18 mouse cellular contexts compared by ENCODE assay signal in genomic region chr5:30519494-30519893, GRCm38 (mm10). TPM values are rescaled to one million over a fixed set of nuclear protein-coding genes. Genes with fewer than 3 reads are reported as not detected.
DNase-seq lines count a peak whose midpoint lies in the region; ATAC-seq lines count a peak whose summit lies in the region.
"Had no signal": no experiment of that assay in that cellular context is flagged by ENCODE, and none has a peak within 500 bp of the region (broad histone marks: within the 10 kb centered on the region; RNA-seq: fewer than 3 reads in every experiment).

No protein-coding gene starts in this region.

- H3K4me3 ChIP-seq in embryonic facial prominence, embryonic 13.5 days: no peak overlapping the region
- no peak overlapping the region for H3K4me3 ChIP-seq in embryonic facial prominence, embryonic 10.5 days
- H3K4me3 ChIP-seq: forebrain, embryonic 10.5 days; myocyte had no signal

- H3K4me1 ChIP-seq in embryonic facial prominence, embryonic 13.5 days: peaks cover 21% of the 10 kb centered on the region
- H3K4me1 ChIP-seq in embryonic facial prominence, embryonic 10.5 days: peaks cover 15% of the 10 kb centered on the region; the same call in 1 of the 2 replicates

- no peak for ATAC-seq in embryonic facial prominence, embryonic 13.5 days (ENCODE audit: insufficient number of reproducible peaks, insufficient read depth, low FRiP score, low TSS enrichment, low read depth)

- H3K9ac ChIP-seq in embryonic facial prominence, embryonic 13.5 days: no peak overlapping the region

- intact Hi-C loops in left cerebral cortex, postnatal 4 days (cut with DNase I): loop anchor here (5.0 kb wide), 1 partner anchor 123 kb away; no protein-coding TSS in a partner anchor
- intact Hi-C loops in left cerebral cortex, postnatal 25 days (cut with DNase I): loop anchor here (5.0 kb wide), 1 partner anchor 68 kb away; the partner anchor contains the start of gene Kcnk3

- H3K27me3 ChIP-seq in embryonic facial prominence, embryonic 13.5 days: no peaks in the 10 kb centered on the region
- H3K27me3 ChIP-seq in embryonic facial prominence, embryonic 10.5 days (replicated peaks; ENCODE audit: low read depth, poor library complexity, severe bottlenecking): 0 out of 2 replicates have a peak, but pooled peaks cover 4% of the 10 kb centered on the region

- peak overlapping the region; percentile 17; the same call in 1 of the 2 replicates for H3K27ac ChIP-seq in embryonic facial prominence, embryonic 13.5 days
- no peak overlapping the region; the same call in 1 of the 2 replicates for H3K27ac ChIP-seq in embryonic facial prominence, embryonic 10.5 days (replicated peaks)
- H3K27ac ChIP-seq: forebrain, embryonic 10.5 days had no signal

- H3K4me2 ChIP-seq in embryonic facial prominence, embryonic 13.5 days: no peak overlapping the region

- no peaks in the 10 kb centered on the region for H3K9me3 ChIP-seq in embryonic facial prominence, embryonic 13.5 days
- no peaks in the 10 kb centered on the region for H3K9me3 ChIP-seq in embryonic facial prominence, embryonic 10.5 days
- H3K9me3 ChIP-seq: forebrain, embryonic 10.5 days had no signal

- no peak for DNase-seq in embryonic facial prominence, embryonic 10.5 days (ENCODE audit: low spot score)
- DNase-seq in left cerebral cortex, postnatal 4 days: peak; percentile 48
- DNase-seq in left cerebral cortex, postnatal 25 days (ENCODE audit: low spot score in 2 of 2): no peak
- peak; percentile 22 to 30 for DNase-seq in spleen, postnatal 10 days (ENCODE audit: low spot score in 2 of 2)
- DNase-seq in spleen, adult 12 weeks (ENCODE audit: low spot score): no peak
- DNase-seq in kidney, postnatal 36 days: no peak
- no peak for DNase-seq in urinary bladder, adult 18-20 months (ENCODE audit: low spot score in 2 of 2)
- DNase-seq: gastrocnemius, postnatal 10 days; heart, postnatal 4 days; kidney, adult 9 months; lung, adult 18-20 months; thymus, postnatal 25 days had no signal

- 41% methylated on average over 7 of the region's 7 CpGs for WGBS in embryonic facial prominence, embryonic 13.5 days
- 46% methylated on average over 7 of the region's 7 CpGs for WGBS in embryonic facial prominence, embryonic 10.5 days

- H3K36me3 ChIP-seq in embryonic facial prominence, embryonic 13.5 days: no peaks in the 10 kb centered on the region
- no peaks in the 10 kb centered on the region for H3K36me3 ChIP-seq in embryonic facial prominence, embryonic 10.5 days (replicated peaks)
- H3K36me3 ChIP-seq: forebrain, embryonic 10.5 days had no signal

RNA-seq across cellular contexts. Expression of gene Cib4, which starts 26.1 kb away (rescaled TPM):
- not detected in 2 replicates for polyA plus RNA-seq in embryonic facial prominence, embryonic 13.5 days (2015; fragmentation: Nextera tagmentation; extraction: Ambion mirVana)
- polyA plus RNA-seq in embryonic facial prominence, embryonic 10.5 days (2016; fragmentation: Nextera tagmentation; extraction: Ambion mirVana): not detected in 2 replicates
- not detected for total RNA-seq in left cerebral cortex, postnatal 4 days (2021)
- total RNA-seq in left cerebral cortex, postnatal 25 days (2021): not detected
- total RNA-seq: gastrocnemius, postnatal 10 days; heart, postnatal 4 days; megakaryocyte-erythroid progenitor cell, adult 5-6 weeks had no signal
- polyA plus RNA-seq: embryonic facial prominence, embryonic 11.5 days; forebrain, embryonic 10.5 days; myocyte had no signal

RNA-seq across cellular contexts. Expression of gene 1700001C02Rik, which starts 53.6 kb away (rescaled TPM):
- not detected in 2 replicates for polyA plus RNA-seq in embryonic facial prominence, embryonic 13.5 days (2015; fragmentation: Nextera tagmentation; extraction: Ambion mirVana)
- not detected in 2 replicates for polyA plus RNA-seq in embryonic facial prominence, embryonic 10.5 days (2016; fragmentation: Nextera tagmentation; extraction: Ambion mirVana)
- total RNA-seq in left cerebral cortex, postnatal 4 days (2021): not detected
- not detected for total RNA-seq in left cerebral cortex, postnatal 25 days (2021)
- total RNA-seq: adrenal gland, adult 2 months; gastrocnemius, postnatal 10 days; heart, postnatal 4 days; megakaryocyte-erythroid progenitor cell, adult 5-6 weeks had no signal
- polyA plus RNA-seq: adrenal gland, adult 2 months; embryonic facial prominence, embryonic 11.5 days; forebrain, embryonic 10.5 days; myocyte had no signal

RNA-seq across cellular contexts. Expression of gene Otof, which starts 57.8 kb away (rescaled TPM):
- 0.94 and 1.1 TPM in 2 replicates for polyA plus RNA-seq in embryonic facial prominence, embryonic 13.5 days (2015; fragmentation: Nextera tagmentation; extraction: Ambion mirVana)
- 0.05 TPM in 1 of 2 replicates, not detected in the other for polyA plus RNA-seq in embryonic facial prominence, embryonic 10.5 days (2016; fragmentation: Nextera tagmentation; extraction: Ambion mirVana)
- 10 to 100 TPM in 1 of 2 experiments, 1 to 10 TPM in 1; 7.1 to 10.8 TPM for total RNA-seq in left cerebral cortex, postnatal 4 days (2021)
- 10 to 100 TPM; 17.3 to 24.0 TPM for total RNA-seq in left cerebral cortex, postnatal 25 days (2021)
- polyA plus RNA-seq: myocyte had no signal

Comparison
In these comparisons a context has a peak if more than half of its experiments do, and no peak if none do; other contexts are left out.
1. DNase-seq: peak in left cerebral cortex, postnatal 4 days (single experiment) and spleen, postnatal 10 days (2 of 2); none in embryonic facial prominence, embryonic 10.5 days (single experiment), left cerebral cortex, postnatal 25 days (0 of 2), spleen, adult 12 weeks (single experiment), kidney, postnatal 36 days (0 of 2) and urinary bladder, adult 18-20 months (0 of 2).